Mouse (Mus musculus): Measurements from ENCODE around the gene Cdc20. TPM values are rescaled to one million over a fixed set of nuclear protein-coding genes. Genes with fewer than 3 reads are reported as not detected.

The Cdc20 gene
- polyA plus RNA-seq, 1 experiment, result not detected

- Histone ChIP-seq H3K4me3 (ENCODE audit: insufficient read depth, low read depth, low read length) (no peak overlapping the region), H3K27ac (ENCODE audit: insufficient read depth, low read depth, low read length) (no peak overlapping the region), H3K4me1 (ENCODE audit: control insufficient read depth, insufficient read depth, low read length) (no peaks in the 10 kb centered on the region)
- no peak for TF ChIP-seq POLR2A (IDR thresholded peaks at IDR 0.05; ENCODE audit: insufficient read depth, low read depth, low read length)
- no peak for TF ChIP-seq CTCF (IDR thresholded peaks at IDR 0.05; ENCODE audit: insufficient read depth, low read depth, low read length)
- WGBS, result 88% methylated on average over 12 of the region's 12 CpGs
Measured at GRCm38 (mm10) chr4:118402701-118403100, 34.5 kb downstream of the Cdc20 start.

GRCm38 (mm10) chr4:118401918-118402317 is 35.2 kb downstream of the Cdc20 start:
- TF ChIP-seq CTCF (IDR thresholded peaks at IDR 0.05; ENCODE audit: insufficient read depth, low read depth, low read length) (no peak), POLR2A (IDR thresholded peaks at IDR 0.05; ENCODE audit: insufficient read depth, low read depth, low read length) (no peak)
- H3K27ac ChIP-seq (ENCODE audit: insufficient read depth, low read depth, low read length), result no peak overlapping the region
- H3K4me3 ChIP-seq (ENCODE audit: insufficient read depth, low read depth, low read length), result no peak overlapping the region
- WGBS, result 98% methylated on average over 5 of the region's 5 CpGs
- no peaks in the 10 kb centered on the region for H3K4me1 ChIP-seq (ENCODE audit: control insufficient read depth, insufficient read depth, low read length)

GRCm38 (mm10) chr4:118401421-118401820 is 35.7 kb downstream of the Cdc20 start:
- H3K4me1 ChIP-seq (ENCODE audit: control insufficient read depth, insufficient read depth, low read length), result no peaks in the 10 kb centered on the region
- no peak overlapping the region for H3K27ac ChIP-seq (ENCODE audit: insufficient read depth, low read depth, low read length)
- TF ChIP-seq POLR2A (IDR thresholded peaks at IDR 0.05; ENCODE audit: insufficient read depth, low read depth, low read length) (no peak), CTCF (IDR thresholded peaks at IDR 0.05; ENCODE audit: insufficient read depth, low read depth, low read length) (no peak)
- no peak overlapping the region for H3K4me3 ChIP-seq (ENCODE audit: insufficient read depth, low read depth, low read length)
- 95% methylated on average over 3 of the region's 3 CpGs for WGBS

GRCm38 (mm10) chr4:118398400-118398799 is 38.8 kb downstream of the Cdc20 start:
- Histone ChIP-seq H3K4me1 (ENCODE audit: control insufficient read depth, insufficient read depth, low read length) (no peaks in the 10 kb centered on the region), H3K4me3 (ENCODE audit: insufficient read depth, low read depth, low read length) (no peak overlapping the region), H3K27ac (ENCODE audit: insufficient read depth, low read depth, low read length) (no peak overlapping the region)
- WGBS, result 95% methylated on average over 6 of the region's 6 CpGs
- TF ChIP-seq CTCF (IDR thresholded peaks at IDR 0.05; ENCODE audit: insufficient read depth, low read depth, low read length) (no peak), POLR2A (IDR thresholded peaks at IDR 0.05; ENCODE audit: insufficient read depth, low read depth, low read length) (no peak)

- Histone ChIP-seq H3K4me3 (ENCODE audit: insufficient read depth, low read depth, low read length) (no peak overlapping the region), H3K27ac (ENCODE audit: insufficient read depth, low read depth, low read length) (no peak overlapping the region), H3K4me1 (ENCODE audit: control insufficient read depth, insufficient read depth, low read length) (no peaks in the 10 kb centered on the region)
- 82% methylated on average over 3 of the region's 3 CpGs for WGBS
- TF ChIP-seq POLR2A (IDR thresholded peaks at IDR 0.05; ENCODE audit: insufficient read depth, low read depth, low read length) (no peak), CTCF (IDR thresholded peaks at IDR 0.05; ENCODE audit: insufficient read depth, low read depth, low read length) (no peak)
Measured at GRCm38 (mm10) chr4:118396433-118396832, 40.7 kb downstream of the Cdc20 start.

GRCm38 (mm10) chr4:118395289-118395688 is 41.9 kb downstream of the Cdc20 start:
- no peak overlapping the region for H3K27ac ChIP-seq (ENCODE audit: insufficient read depth, low read depth, low read length)
- WGBS, result 82% methylated on average over 4 of the region's 4 CpGs
- no peaks in the 10 kb centered on the region for H3K4me1 ChIP-seq (ENCODE audit: control insufficient read depth, insufficient read depth, low read length)
- TF ChIP-seq POLR2A (IDR thresholded peaks at IDR 0.05; ENCODE audit: insufficient read depth, low read depth, low read length) (no peak), CTCF (IDR thresholded peaks at IDR 0.05; ENCODE audit: insufficient read depth, low read depth, low read length) (no peak)
- H3K4me3 ChIP-seq (ENCODE audit: insufficient read depth, low read depth, low read length), result no peak overlapping the region

- WGBS, result 92% methylated on average over 6 of the region's 6 CpGs
- no peak overlapping the region for H3K4me3 ChIP-seq (ENCODE audit: insufficient read depth, low read depth, low read length)
- no peaks in the 10 kb centered on the region for H3K4me1 ChIP-seq (ENCODE audit: control insufficient read depth, insufficient read depth, low read length)
- TF ChIP-seq CTCF (IDR thresholded peaks at IDR 0.05; ENCODE audit: insufficient read depth, low read depth, low read length) (no peak), POLR2A (IDR thresholded peaks at IDR 0.05; ENCODE audit: insufficient read depth, low read depth, low read length) (no peak)
- no peak overlapping the region for H3K27ac ChIP-seq (ENCODE audit: insufficient read depth, low read depth, low read length)
Measured at GRCm38 (mm10) chr4:118394505-118394904, 42.6 kb downstream of the Cdc20 start.

- 93% methylated on average over 11 of the region's 11 CpGs for WGBS
Measured at GRCm38 (mm10) chr4:118390146-118390545, 47.0 kb downstream of the Cdc20 start.

GRCm38 (mm10) chr4:118387316-118387715 is 49.8 kb downstream of the Cdc20 start:
- TF ChIP-seq POLR2A (IDR thresholded peaks at IDR 0.05; ENCODE audit: insufficient read depth, low read depth, low read length), result no peak
- TF ChIP-seq CTCF (IDR thresholded peaks at IDR 0.05; ENCODE audit: insufficient read depth, low read depth, low read length), result no peak
- 84% methylated on average over 8 of the region's 8 CpGs for WGBS
- Histone ChIP-seq H3K4me3 (ENCODE audit: insufficient read depth, low read depth, low read length) (no peak overlapping the region), H3K4me1 (ENCODE audit: control insufficient read depth, insufficient read depth, low read length) (no peaks in the 10 kb centered on the region), H3K27ac (ENCODE audit: insufficient read depth, low read depth, low read length) (no peak overlapping the region)

More at GRCm38 (mm10) chr4:118390146-118390545, 47.0 kb downstream of the Cdc20 start:
- no peak for TF ChIP-seq CTCF (IDR thresholded peaks at IDR 0.05; ENCODE audit: insufficient read depth, low read depth, low read length)
- no peak for TF ChIP-seq POLR2A (IDR thresholded peaks at IDR 0.05; ENCODE audit: insufficient read depth, low read depth, low read length)
- H3K4me3 ChIP-seq (ENCODE audit: insufficient read depth, low read depth, low read length), result no peak overlapping the region
- H3K27ac ChIP-seq (ENCODE audit: insufficient read depth, low read depth, low read length), result no peak overlapping the region
- no peaks in the 10 kb centered on the region for H3K4me1 ChIP-seq (ENCODE audit: control insufficient read depth, insufficient read depth, low read length)

- no peak overlapping the region for H3K4me3 ChIP-seq (ENCODE audit: insufficient read depth, low read depth, low read length)
- H3K27ac ChIP-seq (ENCODE audit: insufficient read depth, low read depth, low read length), result no peak overlapping the region
- no peak for TF ChIP-seq POLR2A (IDR thresholded peaks at IDR 0.05; ENCODE audit: insufficient read depth, low read depth, low read length)
- no peak for TF ChIP-seq CTCF (IDR thresholded peaks at IDR 0.05; ENCODE audit: insufficient read depth, low read depth, low read length)
- no peaks in the 10 kb centered on the region for H3K4me1 ChIP-seq (ENCODE audit: control insufficient read depth, insufficient read depth, low read length)
- WGBS, result 94% methylated on average over 7 of the region's 7 CpGs
Measured at GRCm38 (mm10) chr4:118383271-118383670, 53.9 kb downstream of the Cdc20 start.

Other genes starting within 250 kb of the Cdc20 start
- gene Ptprf, start 145.9 kb downstream of the Cdc20 start, polyA plus RNA-seq (2012; ENCODE audit: insufficient read depth, insufficient read length, low replicate concordance, missing spikeins), result not detected in 2 replicates
- gene Szt2, start 28.1 kb downstream of the Cdc20 start, polyA plus RNA-seq (2012; ENCODE audit: insufficient read depth, insufficient read length, low replicate concordance, missing spikeins), result not detected in 2 replicates
- not detected in 2 replicates for gene Med8, start 28.0 kb downstream of the Cdc20 start, polyA plus RNA-seq (2012; ENCODE audit: insufficient read depth, insufficient read length, low replicate concordance, missing spikeins)
- gene Elovl1, start 9.3 kb downstream of the Cdc20 start, polyA plus RNA-seq (2012; ENCODE audit: insufficient read depth, insufficient read length, low replicate concordance, missing spikeins), result not detected in 2 replicates
- not detected in 2 replicates for gene Mpl, start 20.2 kb upstream of the Cdc20 start, polyA plus RNA-seq (2012; ENCODE audit: insufficient read depth, insufficient read length, low replicate concordance, missing spikeins)
- gene Tie1, start 52.7 kb upstream of the Cdc20 start, polyA plus RNA-seq (2012; ENCODE audit: insufficient read depth, insufficient read length, low replicate concordance, missing spikeins), result not detected in 2 replicates
- not detected in 2 replicates for gene 2610528J11Rik, start 89.6 kb upstream of the Cdc20 start, polyA plus RNA-seq (2012; ENCODE audit: insufficient read depth, insufficient read length, low replicate concordance, missing spikeins)
- not detected in 2 replicates for gene Tmem125, start 106.7 kb upstream of the Cdc20 start, polyA plus RNA-seq (2012; ENCODE audit: insufficient read depth, insufficient read length, low replicate concordance, missing spikeins)
- not detected in 2 replicates for gene Cfap57, start 183.4 kb upstream of the Cdc20 start, polyA plus RNA-seq (2012; ENCODE audit: insufficient read depth, insufficient read length, low replicate concordance, missing spikeins)
- gene Ebna1bp2, start 183.4 kb upstream of the Cdc20 start, polyA plus RNA-seq (2012; ENCODE audit: insufficient read depth, insufficient read length, low replicate concordance, missing spikeins), result not detected in 2 replicates
- gene Olfr62, start 221.6 kb upstream of the Cdc20 start, polyA plus RNA-seq (2012; ENCODE audit: insufficient read depth, insufficient read length, low replicate concordance, missing spikeins), result not detected in 2 replicates